Mouse (Mus musculus) myocyte (in vitro differentiated cells): ENCODE measurements around the gene Atp1a1. TPM values are rescaled to one million over a fixed set of nuclear protein-coding genes. Genes with fewer than 3 reads are reported as not detected.

Experiments
- H3K27me3 ChIP-seq: one replicate; pipeline ENCODE4 v1.6.1; 2011; ENCODE audit not compliant: control insufficient read depth, insufficient read depth, insufficient read length
- H3K36me3 ChIP-seq: one replicate; pipeline ENCODE4 v1.6.1; 2011; ENCODE audit not compliant: control insufficient read depth, insufficient read depth
- H3K4me2 ChIP-seq: one replicate; pipeline ENCODE4 v1.6.1; 2011; ENCODE audit warnings: low read depth, control low read depth
- H3K4me3 ChIP-seq: one replicate; pipeline ENCODE4 v1.5.1; 2011; ENCODE audit warnings: mild to moderate bottlenecking, control low read depth, moderate library complexity
- H3K79me2 ChIP-seq: one replicate; pipeline ENCODE4 v1.6.1; 2011; ENCODE audit not compliant: control insufficient read depth, insufficient read depth
- H3ac ChIP-seq: one replicate; pipeline ENCODE4 v1.6.1; 2011; ENCODE audit not compliant: control insufficient read depth, insufficient read length
- CEBPB ChIP-seq: IDR thresholded peaks from 2 replicates; pipeline ENCODE4 v1.6.1; 2011; ENCODE audit warnings: mild to moderate bottlenecking, moderate library complexity; ENCODE audit not compliant: poor library complexity, insufficient read depth, severe bottlenecking
- E2F4 ChIP-seq: IDR thresholded peaks from one replicate; pipeline ENCODE4 v1.6.1; 2011; ENCODE audit warnings: mild to moderate bottlenecking, control low read depth, moderate library complexity; ENCODE audit not compliant: insufficient read depth
- MAX ChIP-seq: IDR thresholded peaks from one replicate; pipeline ENCODE4 v1.6.1; 2011; ENCODE audit warnings: low read depth, mild to moderate bottlenecking, control low read depth
- MYOD1 ChIP-seq, 3 experiments: IDR thresholded peaks; one replicate each; pipeline ENCODE4 v1.6.1; 2011; ENCODE audit warnings: control low read depth in 2 of 3, low read depth in 2 of 3, mild to moderate bottlenecking in 2 of 3, moderate library complexity in 1 of 3; ENCODE audit not compliant: insufficient read length in 2 of 3, control insufficient read depth in 1 of 3
- MYOG ChIP-seq, 3 experiments: IDR thresholded peaks; one replicate each; pipeline ENCODE4 v1.6.1; 2011; ENCODE audit warnings: control low read depth in 2 of 3, low read depth in 2 of 3, mild to moderate bottlenecking in 2 of 3; ENCODE audit not compliant: insufficient read length in 2 of 3, control insufficient read depth in 1 of 3, insufficient read depth in 1 of 3
- POLR2A ChIP-seq: IDR thresholded peaks from one replicate; pipeline ENCODE4 v1.6.1; 2011; ENCODE audit warnings: low read depth, mild to moderate bottlenecking, control low read depth, moderate library complexity; ENCODE audit not compliant: insufficient read length
- POLR2AphosphoS2 ChIP-seq: IDR thresholded peaks from one replicate; pipeline ENCODE4 v1.6.1; 2011; ENCODE audit warnings: low read depth, control low read depth; ENCODE audit not compliant: insufficient read length
- REST ChIP-seq: IDR thresholded peaks from one replicate; pipeline ENCODE4 v1.6.1; 2011; ENCODE audit warnings: mild to moderate bottlenecking, control low read depth, moderate library complexity; ENCODE audit not compliant: insufficient read depth, insufficient read length
- SRF ChIP-seq: IDR thresholded peaks from one replicate; pipeline ENCODE4 v1.6.1; 2011; ENCODE audit warnings: low read depth; ENCODE audit not compliant: control insufficient read depth, insufficient read length
- TCF12 ChIP-seq: IDR thresholded peaks from one replicate; pipeline ENCODE4 v1.6.1; 2011; ENCODE audit warnings: mild to moderate bottlenecking, control low read depth; ENCODE audit not compliant: poor library complexity, insufficient read depth, severe bottlenecking
- TCF3 ChIP-seq: IDR thresholded peaks from one replicate; pipeline ENCODE4 v1.6.1; 2011; ENCODE audit warnings: low read depth, control low read depth; ENCODE audit not compliant: insufficient read length
- USF1 ChIP-seq: IDR thresholded peaks from one replicate; pipeline ENCODE4 v1.6.1; 2011; ENCODE audit warnings: low read depth, mild to moderate bottlenecking, control low read depth, moderate library complexity
- polyA plus RNA-seq: library from polyadenylated mRNA; unstranded; fragments of >200 nt; fragmentation: generic; extraction: Trizol; gene quantifications from one replicate; pipeline ENCODE4 v1.2.1, GENCODE M21; 2012; ENCODE audit warnings: missing spikeins

The Atp1a1 gene
- 389 TPM for polyA plus RNA-seq

GRCm38 (mm10) chr3:101604550-101605223 is at the start of gene Atp1a1:
Atp1a1 (minus strand) TSS chr3:101604684.
- peaks cover 42% of the 10 kb centered on the region for H3K79me2 ChIP-seq
- peak within 1 kb of the TSS; percentile 88 for H3K4me2 ChIP-seq
- TF ChIP-seq E2F4: no peak
- peak; percentile 100 for TF ChIP-seq POLR2A
- no peak for TF ChIP-seq MAX
- TF ChIP-seq REST: peak; percentile 15
- no peak for TF ChIP-seq TCF12
- TF ChIP-seq CEBPB: no peak
- TF ChIP-seq MYOD1 (IDR thresholded peaks at IDR 0.05; ENCODE audit: control insufficient read depth in 1 of 3, insufficient read length in 2 of 3, low read depth in 2 of 3): peak in 2 of 3 experiments; percentile 4 to 37
- peak; percentile 36 for TF ChIP-seq SRF
- peak in 1 of 3 experiments; percentile 31 for TF ChIP-seq MYOG (IDR thresholded peaks at IDR 0.05; ENCODE audit: control insufficient read depth in 1 of 3, insufficient read depth in 1 of 3, insufficient read length in 2 of 3, low read depth in 2 of 3)
- TF ChIP-seq USF1: no peak
- TF ChIP-seq TCF3: peak; percentile 35
- peak; percentile 99 for TF ChIP-seq POLR2AphosphoS2
- no peaks in the 10 kb centered on the region for H3K27me3 ChIP-seq
- H3ac ChIP-seq: peak within 1 kb of the TSS; percentile 43
- peak within 1 kb of the TSS; percentile 63 for H3K4me3 ChIP-seq
- no peaks in the 10 kb centered on the region for H3K36me3 ChIP-seq

GRCm38 (mm10) chr3:101653446-101653845 is 49.0 kb upstream of the Atp1a1 start:
- H3K4me3 ChIP-seq: no peak overlapping the region
- H3K79me2 ChIP-seq: no peaks in the 10 kb centered on the region
- peak overlapping the region; percentile 50 for H3K4me2 ChIP-seq
- peaks cover 8% of the 10 kb centered on the region for H3K27me3 ChIP-seq
- TF ChIP-seq CEBPB: no peak
- TF ChIP-seq SRF: peak; percentile 96
- H3K36me3 ChIP-seq: no peaks in the 10 kb centered on the region
- no peak overlapping the region for H3ac ChIP-seq

- TF ChIP-seq MYOD1 (IDR thresholded peaks at IDR 0.05; ENCODE audit: control insufficient read depth in 1 of 3, insufficient read length in 2 of 3, low read depth in 2 of 3): peak in 2 of 3 experiments; percentile 42 to 87
- TF ChIP-seq TCF12: peak; percentile 8
- peak in 1 of 3 experiments; percentile 76 for TF ChIP-seq MYOG (IDR thresholded peaks at IDR 0.05; ENCODE audit: control insufficient read depth in 1 of 3, insufficient read depth in 1 of 3, insufficient read length in 2 of 3, low read depth in 2 of 3)
- TF ChIP-seq REST: no peak
- H3K36me3 ChIP-seq: no peaks in the 10 kb centered on the region
- peak overlapping the region; percentile 50 for H3K4me2 ChIP-seq
- H3K27me3 ChIP-seq: peaks cover 8% of the 10 kb centered on the region
- H3ac ChIP-seq: no peak overlapping the region
- no peak overlapping the region for H3K4me3 ChIP-seq
- no peaks in the 10 kb centered on the region for H3K79me2 ChIP-seq
Observed at GRCm38 (mm10) chr3:101652967-101653366, 48.5 kb upstream of the Atp1a1 start.

- TF ChIP-seq POLR2A (no peak), REST (no peak), TCF12 (no peak), MYOG (IDR thresholded peaks at IDR 0.05; ENCODE audit: control insufficient read depth in 1 of 3, insufficient read depth in 1 of 3, insufficient read length in 2 of 3, low read depth in 2 of 3) (no peak), SRF (no peak), POLR2AphosphoS2 (no peak), USF1 (no peak), MYOD1 (IDR thresholded peaks at IDR 0.05; ENCODE audit: control insufficient read depth in 1 of 3, insufficient read length in 2 of 3, low read depth in 2 of 3) (no peak), MAX (no peak), TCF3 (no peak), E2F4 (no peak), CEBPB (no peak)
Observed at GRCm38 (mm10) chr3:101650328-101650727, 45.8 kb upstream of the Atp1a1 start.

GRCm38 (mm10) chr3:101649271-101649670 is 44.8 kb upstream of the Atp1a1 start:
- TF ChIP-seq TCF3 (no peak), MYOG (IDR thresholded peaks at IDR 0.05; ENCODE audit: control insufficient read depth in 1 of 3, insufficient read depth in 1 of 3, insufficient read length in 2 of 3, low read depth in 2 of 3) (no peak), MYOD1 (IDR thresholded peaks at IDR 0.05; ENCODE audit: control insufficient read depth in 1 of 3, insufficient read length in 2 of 3, low read depth in 2 of 3) (no peak), MAX (no peak), REST (no peak)

More at GRCm38 (mm10) chr3:101650328-101650727, 45.8 kb upstream of the Atp1a1 start:
- Histone ChIP-seq H3ac (no peak overlapping the region), H3K4me3 (no peak overlapping the region), H3K36me3 (no peaks in the 10 kb centered on the region), H3K27me3 (peaks cover 12% of the 10 kb centered on the region), H3K4me2 (no peak overlapping the region), H3K79me2 (no peaks in the 10 kb centered on the region)

More at GRCm38 (mm10) chr3:101649271-101649670, 44.8 kb upstream of the Atp1a1 start:
- H3ac ChIP-seq: no peak overlapping the region
- H3K79me2 ChIP-seq: no peaks in the 10 kb centered on the region
- H3K4me2 ChIP-seq: no peak overlapping the region
- peaks cover 6% of the 10 kb centered on the region for H3K27me3 ChIP-seq
- no peaks in the 10 kb centered on the region for H3K36me3 ChIP-seq
- no peak overlapping the region for H3K4me3 ChIP-seq
